Mouse (Mus musculus) bone marrow, adult 2 months (tissue): Measurements from ENCODE around the gene Gm4969.

Experiments
- CTCF ChIP-seq: fragments of 200-500 bp; IDR thresholded peaks from 2 replicates; pipeline ENCODE4 v1.5.1; 2011; ENCODE audit warnings: low read length, control low read depth; ENCODE audit not compliant: control insufficient read depth, insufficient read depth
- POLR2A ChIP-seq: fragments of 200-500 bp; IDR thresholded peaks from 2 replicates; pipeline ENCODE4 v1.6.1; 2011; ENCODE audit warnings: low read depth, mild to moderate bottlenecking, control low read depth, low read length, borderline replicate concordance; ENCODE audit not compliant: control insufficient read depth

GRCm38 (mm10) chr7:19131324-19131848, 13.2 kb upstream of the Gm4969 start:
- TF ChIP-seq CTCF (peak; percentile 57), POLR2A (no peak)
